Mouse (Mus musculus): ENCODE data around the gene Lypd6b.

DNA sequence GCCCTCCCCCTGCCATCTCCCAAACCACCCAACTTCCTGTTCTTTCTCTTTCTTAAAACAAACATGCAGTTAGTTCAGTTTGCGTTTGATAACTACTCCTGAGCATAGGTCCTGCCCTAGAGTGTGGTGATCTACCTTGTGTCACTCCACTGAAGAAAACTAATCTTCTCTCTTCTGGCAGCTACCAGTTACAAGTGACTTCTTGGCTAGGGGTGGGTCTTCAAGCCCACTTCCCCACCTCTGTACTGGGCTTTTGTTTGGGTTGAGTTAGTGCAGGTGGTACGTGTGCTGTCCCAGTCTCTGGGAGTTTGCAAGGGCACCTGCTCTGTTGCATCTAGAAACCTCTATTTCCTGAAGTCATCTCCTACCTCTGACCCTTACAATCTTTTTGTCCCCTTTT is 60.3 kb downstream of the Lypd6b start:
- no peak for TF ChIP-seq CTCF (conservative IDR thresholded peaks at IDR 0.05; ENCODE audit: insufficient read depth, insufficient read length, low read depth, low read length)
- TF ChIP-seq POLR2A (IDR thresholded peaks at IDR 0.05; ENCODE audit: low read depth, low read length), result no peak

Measured in kidney, adult 2 months (tissue).